Mouse (Mus musculus) MEL (cell line): Measurements from ENCODE around the gene Aak1. TPM values are rescaled to one million over a fixed set of nuclear protein-coding genes. Genes with fewer than 3 reads are reported as not detected.

Experiments used
- DNase-seq: peaks from one replicate; pipeline ENCODE4 v3.0.0; 2011; ENCODE audit warnings: low read depth, low spot score
- H3K27ac ChIP-seq: 2 replicates; pipeline ENCODE4 v1.5.1; 2012; ENCODE audit warnings: low read depth, mild to moderate bottlenecking, control low read depth, low read length, moderate library complexity; ENCODE audit not compliant: control insufficient read depth
- H3K27me3 ChIP-seq, 2 experiments: fragments of 150-350 bp in 1 of 2; sonication (generic) in 1 of 2; 2 replicates each; pipeline ENCODE4 v1.6.1; 2012; ENCODE audit warnings: low read length in 2 of 2, mild to moderate bottlenecking in 2 of 2, improper control_type of control experiment in 1 of 2, moderate library complexity in 1 of 2; ENCODE audit not compliant: insufficient read depth in 2 of 2, control insufficient read depth in 1 of 2
- H3K36me3 ChIP-seq, 2 experiments: 2 replicates each; pipeline ENCODE4 v1.6.1; 2012 to 2014; ENCODE audit warnings: low read length in 2 of 2, improper control_type of control experiment in 1 of 2, inconsistent platforms in 1 of 2, mild to moderate bottlenecking in 1 of 2; ENCODE audit not compliant: insufficient read depth in 2 of 2, control insufficient read depth in 1 of 2
- H3K4me1 ChIP-seq, 2 experiments: fragments of 150-350 bp in 1 of 2; sonication (generic) in 1 of 2; 2 replicates each; pipeline ENCODE4 v1.6.1; 2012; ENCODE audit warnings: low read length in 2 of 2, improper control_type of control experiment in 1 of 2, mild to moderate bottlenecking in 1 of 2; ENCODE audit not compliant: insufficient read depth in 2 of 2, control insufficient read depth in 1 of 2
- H3K4me3 ChIP-seq, 2 experiments: fragments of 150-350 bp in 1 of 2; sonication (generic) in 1 of 2; 2 replicates each; pipeline ENCODE4 v1.5.1; 2012; ENCODE audit warnings: low read depth in 2 of 2, low read length in 2 of 2, mild to moderate bottlenecking in 2 of 2, moderate library complexity in 2 of 2, control low read depth in 1 of 2, improper control_type of control experiment in 1 of 2; ENCODE audit not compliant: control insufficient read depth in 1 of 2, insufficient read depth in 1 of 2
- H3K79me2 ChIP-seq: 2 replicates; pipeline ENCODE4 v1.6.1; 2012; ENCODE audit warnings: mild to moderate bottlenecking, low read length, moderate library complexity; ENCODE audit not compliant: control insufficient read depth, poor library complexity, insufficient read depth
- H3K9ac ChIP-seq: 2 replicates; pipeline ENCODE4 v1.6.1; 2012; ENCODE audit warnings: low read depth, mild to moderate bottlenecking, control low read depth, low read length, moderate library complexity; ENCODE audit not compliant: control insufficient read depth, poor library complexity, severe bottlenecking
- H3K9me3 ChIP-seq: fragments of 150-350 bp; sonication (generic); replicated peaks from 2 replicates; pipeline ENCODE4 v1.6.1; 2012; ENCODE audit warnings: mild to moderate bottlenecking, low read length, improper control_type of control experiment, moderate library complexity; ENCODE audit not compliant: insufficient read depth
- BHLHE40 ChIP-seq: IDR thresholded peaks from 2 replicates; pipeline ENCODE4 v1.6.1; 2012; ENCODE audit warnings: low read depth, mild to moderate bottlenecking, inconsistent platforms, low read length, improper control_type of control experiment, borderline replicate concordance
- CHD1 ChIP-seq: IDR thresholded peaks from 2 replicates; pipeline ENCODE4 v1.6.1; 2012; ENCODE audit warnings: low read depth, mild to moderate bottlenecking, inconsistent platforms, low read length, improper control_type of control experiment
- CTCF ChIP-seq, 3 experiments: IDR thresholded peaks in 2 of 3; conservative IDR thresholded peaks in 1 of 3; 2 replicates each; pipeline ENCODE4 v1.5.1; 2011 to 2012; ENCODE audit warnings: low read length in 3 of 3, low read depth in 2 of 3, mild to moderate bottlenecking in 2 of 3, improper control_type of control experiment in 1 of 3, inconsistent platforms in 1 of 3, mixed read lengths in 1 of 3, moderate library complexity in 1 of 3; ENCODE audit not compliant: control insufficient read depth in 1 of 3, insufficient read depth in 1 of 3, poor library complexity in 1 of 3, severe bottlenecking in 1 of 3
- ELF1 ChIP-seq: IDR thresholded peaks from 2 replicates; pipeline ENCODE4 v1.6.1; 2014; ENCODE audit warnings: low read depth, mild to moderate bottlenecking, inconsistent platforms, low read length, improper control_type of control experiment, moderate library complexity
- EP300 ChIP-seq, 2 experiments: IDR thresholded peaks; 2 replicates each; pipeline ENCODE4 v1.6.1; 2011; ENCODE audit warnings: improper control_type of control experiment in 2 of 2, low read length in 2 of 2, low read depth in 1 of 2, mild to moderate bottlenecking in 1 of 2
- ETS1 ChIP-seq: IDR thresholded peaks from 2 replicates; pipeline ENCODE4 v1.6.1; 2012; ENCODE audit warnings: low read depth, mild to moderate bottlenecking, inconsistent platforms, low read length, improper control_type of control experiment, moderate library complexity
- GABPA ChIP-seq: IDR thresholded peaks from 2 replicates; pipeline ENCODE4 v1.6.1; 2012; ENCODE audit warnings: low read depth, mild to moderate bottlenecking, inconsistent platforms, low read length, improper control_type of control experiment, moderate library complexity
- GATA1 ChIP-seq: IDR thresholded peaks from 2 replicates; pipeline ENCODE4 v1.6.1; 2011; ENCODE audit warnings: low read depth, low read length, improper control_type of control experiment
- JUND ChIP-seq: IDR thresholded peaks from 2 replicates; pipeline ENCODE4 v1.6.1; 2011; ENCODE audit warnings: low read depth, mild to moderate bottlenecking, improper control_type of control experiment, low read length
- KAT2A ChIP-seq: conservative IDR thresholded peaks from 2 replicates; pipeline ENCODE4 v1.6.1; 2012; ENCODE audit warnings: low read depth, low read length, improper control_type of control experiment, inconsistent platforms
- MAFK ChIP-seq: IDR thresholded peaks from 2 replicates; pipeline ENCODE4 v1.6.1; 2011; ENCODE audit warnings: low read depth, mild to moderate bottlenecking, low read length, improper control_type of control experiment, borderline replicate concordance
- MXI1 ChIP-seq: IDR thresholded peaks from 2 replicates; pipeline ENCODE4 v1.6.1; 2011; ENCODE audit warnings: mild to moderate bottlenecking, low read depth, low read length, improper control_type of control experiment
- NRF1 ChIP-seq: IDR thresholded peaks from 2 replicates; pipeline ENCODE4 v1.6.1; 2014; ENCODE audit warnings: low read depth, mild to moderate bottlenecking, inconsistent platforms, low read length, improper control_type of control experiment, moderate library complexity; ENCODE audit not compliant: poor library complexity, insufficient read depth, severe bottlenecking
- POLR2A ChIP-seq, 2 experiments: IDR thresholded peaks; 2 replicates each; pipeline ENCODE4 v1.6.1; 2011 to 2012; ENCODE audit warnings: low read length in 2 of 2, mild to moderate bottlenecking in 2 of 2, control low read depth in 1 of 2, improper control_type of control experiment in 1 of 2, low read depth in 1 of 2, moderate library complexity in 1 of 2; ENCODE audit not compliant: control insufficient read depth in 1 of 2, insufficient read depth in 1 of 2, poor library complexity in 1 of 2
- POLR2AphosphoS5 ChIP-seq: IDR thresholded peaks from 2 replicates; pipeline ENCODE4 v1.6.1; 2012; ENCODE audit warnings: low read depth, borderline replicate concordance, mild to moderate bottlenecking, inconsistent platforms, low read length, moderate library complexity, mixed read lengths
- TAL1 ChIP-seq: IDR thresholded peaks from 2 replicates; pipeline ENCODE4 v1.6.1; 2012; ENCODE audit warnings: mild to moderate bottlenecking, inconsistent platforms, low read length, moderate library complexity, mixed read lengths
- TBP ChIP-seq: IDR thresholded peaks from 2 replicates; pipeline ENCODE4 v1.8.0; 2011; ENCODE audit warnings: low read depth, low read length, improper control_type of control experiment
- UBTF ChIP-seq: IDR thresholded peaks from 2 replicates; pipeline ENCODE4 v1.6.1; 2012; ENCODE audit warnings: low read depth, mild to moderate bottlenecking, inconsistent platforms, low read length, improper control_type of control experiment, moderate library complexity, borderline replicate concordance; ENCODE audit not compliant: insufficient read depth
- USF2 ChIP-seq, 2 experiments: IDR thresholded peaks; 2 replicates each; pipeline ENCODE4 v1.6.1; 2011 to 2012; ENCODE audit warnings: improper control_type of control experiment in 2 of 2, low read length in 2 of 2, borderline replicate concordance in 1 of 2, inconsistent platforms in 1 of 2, low read depth in 1 of 2, mild to moderate bottlenecking in 1 of 2; ENCODE audit not compliant: insufficient read depth in 1 of 2
- ZKSCAN1 ChIP-seq: IDR thresholded peaks from 2 replicates; pipeline ENCODE4 v1.6.1; 2012; ENCODE audit warnings: low read depth, mild to moderate bottlenecking, inconsistent platforms, low read length, improper control_type of control experiment, moderate library complexity
- ZMIZ1 ChIP-seq: IDR thresholded peaks from 2 replicates; pipeline ENCODE4 v1.6.1; 2012; ENCODE audit warnings: low read depth, mild to moderate bottlenecking, inconsistent platforms, low read length, improper control_type of control experiment, moderate library complexity
- polyA plus RNA-seq, 2 experiments: library from polyadenylated mRNA; stranded (reverse) in 1 of 2; unstranded in 1 of 2; fragments of >175 nt in 1 of 2; fragments of >200 nt in 1 of 2; gene quantifications; 2 replicates each; pipeline versions ENCODE4 v1.2.1 to v1.2.4; 2012; ENCODE audit warnings: low replicate concordance in 2 of 2, low read depth in 1 of 2; ENCODE audit not compliant: insufficient read length in 2 of 2, insufficient read depth in 1 of 2, missing spikeins in 1 of 2
- total RNA-seq: library from RNA; depleted of rRNA; stranded (reverse); fragments of 300-350 nt; gene quantifications from 2 replicates; pipeline ENCODE4 v1.2.3, GENCODE M21; 2012

Gene Aak1
- total and polyA plus RNA-seq, 3 experiments = 6.4 to 353 (median 25.4) TPM

DNA sequence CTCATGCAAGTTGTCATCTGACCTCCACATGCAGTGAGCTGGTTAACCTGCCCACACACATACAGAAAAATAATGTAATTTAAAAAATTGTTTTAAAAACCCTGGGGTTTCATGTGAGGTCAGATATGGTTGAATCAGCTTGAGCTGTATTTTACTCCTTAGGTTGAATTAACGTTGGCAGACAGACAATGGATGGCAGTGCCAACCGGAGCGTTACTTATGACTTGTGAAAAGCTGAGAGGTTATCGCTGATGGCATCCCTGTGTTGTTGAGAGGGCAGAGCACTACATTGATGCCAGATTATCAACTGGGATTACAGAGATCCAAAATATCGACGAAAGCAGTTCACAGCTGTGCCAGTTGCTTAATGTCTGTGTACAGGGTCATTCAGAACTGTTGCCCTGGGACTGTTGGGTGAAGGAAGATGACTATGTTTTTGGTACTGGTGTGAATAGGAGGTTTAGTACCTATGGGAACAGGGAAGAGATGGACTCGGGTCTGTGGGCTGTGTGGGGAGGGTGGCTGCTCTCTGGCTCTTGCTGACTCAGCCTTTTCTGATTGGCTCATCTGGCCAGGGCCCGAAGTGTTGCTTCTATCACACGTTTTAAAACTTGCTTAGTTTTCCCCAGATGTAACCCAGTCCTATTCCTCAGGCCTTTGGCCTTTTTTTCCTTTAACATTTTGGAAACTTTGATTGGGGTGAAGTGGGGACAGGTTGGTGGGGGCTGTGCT is 11.6 kb downstream of the Aak1 start:
- peaks cover 2 to 15% of the 10 kb centered on the region in 2 experiments; a peak in 3 of 4 replicates for H3K36me3 ChIP-seq
- no peaks in the 10 kb centered on the region for H3K9me3 ChIP-seq
- no peak overlapping the region for H3K9ac ChIP-seq
- DNase-seq = no peak
- H3K4me1 ChIP-seq = no peaks in the 10 kb centered on the region
- H3K4me3 ChIP-seq = no peak overlapping the region
- 0 out of 2 replicates have a peak, but pooled peaks have one; percentile 50 for TF ChIP-seq MAFK
- no peak for TF ChIP-seq GATA1
- H3K79me2 ChIP-seq = peaks cover 12% of the 10 kb centered on the region
- no peaks in the 10 kb centered on the region for H3K27me3 ChIP-seq
- no peak overlapping the region for H3K27ac ChIP-seq

DNA sequence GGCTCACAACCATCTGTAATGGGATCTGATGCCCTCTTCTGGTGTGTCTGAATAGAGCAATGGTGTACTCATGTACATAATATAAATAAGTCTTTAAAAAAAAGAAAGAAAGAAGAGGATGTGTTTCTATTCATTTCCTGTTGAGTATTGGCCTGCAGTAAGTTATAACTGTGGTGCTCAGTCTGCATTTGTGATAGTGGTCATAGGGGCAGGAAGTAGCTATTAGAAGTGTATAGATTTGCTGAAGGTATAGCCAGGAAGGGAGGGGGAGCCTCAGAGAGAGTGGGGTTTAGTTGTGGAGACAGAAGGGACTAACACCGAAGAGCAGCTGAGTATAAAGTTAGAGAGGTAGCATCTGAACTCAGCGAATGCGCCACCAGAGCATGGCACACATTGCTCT is 15.0 kb downstream of the Aak1 start:
- no peak overlapping the region for H3K27ac ChIP-seq
- peaks cover 0 to 17% of the 10 kb centered on the region in 2 experiments; a peak in 2 of 4 replicates for H3K36me3 ChIP-seq
- TF ChIP-seq CTCF (IDR thresholded peaks at IDR 0.05 in 2 of 3, conservative IDR thresholded peaks at IDR 0.05 in 1 of 3; ENCODE audit: control insufficient read depth in 1 of 3, insufficient read depth in 1 of 3, low read depth in 2 of 3, low read length in 3 of 3, poor library complexity in 1 of 3, severe bottlenecking in 1 of 3) (no peak), TBP (no peak), GABPA (no peak), ZMIZ1 (no peak), CHD1 (no peak), KAT2A (no peak), ELF1 (no peak), TAL1 (no peak), ZKSCAN1 (no peak), USF2 (IDR thresholded peaks at IDR 0.05; ENCODE audit: borderline replicate concordance in 1 of 2, insufficient read depth in 1 of 2, low read depth in 1 of 2, low read length in 2 of 2) (no peak), POLR2AphosphoS5 (no peak), MXI1 (no peak), JUND (no peak), ETS1 (no peak), EP300 (IDR thresholded peaks at IDR 0.05; ENCODE audit: low read depth in 1 of 2, low read length in 2 of 2) (no peak), BHLHE40 (no peak), UBTF (no peak), POLR2A (IDR thresholded peaks at IDR 0.05; ENCODE audit: control insufficient read depth in 1 of 2, insufficient read depth in 1 of 2, low read depth in 1 of 2, low read length in 2 of 2, poor library complexity in 1 of 2) (no peak), NRF1 (no peak)

More for the DNA sequence above, 15.0 kb downstream of the Aak1 start:
- Histone ChIP-seq H3K4me1 (no peaks in the 10 kb centered on the region), H3K9me3 (no peaks in the 10 kb centered on the region), H3K27me3 (no peaks in the 10 kb centered on the region), H3K9ac (no peak overlapping the region), H3K79me2 (peaks cover 16% of the 10 kb centered on the region; the same call in 1 of the 2 replicates), H3K4me3 (no peak overlapping the region)
- DNase-seq = no peak
